27 mouse cellular contexts compared by ENCODE assay signal in genomic region chr16:34939951-34940350, GRCm38 (mm10).
A peak's percentile ranks its signal among the peaks of the same experiment; 100 is the strongest.
DNase-seq lines count a peak whose midpoint lies in the region; ATAC-seq lines count a peak whose summit lies in the region.
"Had no signal": no experiment of that assay in that cellular context is flagged by ENCODE, and none has a peak within 500 bp of the region (broad histone marks: within the 10 kb centered on the region; RNA-seq: fewer than 3 reads in every experiment).

No protein-coding gene starts in this region.

- H3K36me3 ChIP-seq in kidney, embryonic 15.5 days = peaks cover 19% of the 10 kb centered on the region; the same call in 1 of the 2 replicates
- H3K36me3 ChIP-seq in intestine, embryonic 14.5 days (ENCODE audit: control insufficient read depth, insufficient read depth, low read length) = peaks cover 27% of the 10 kb centered on the region; the same call in 1 of the 2 replicates
- no peaks in the 10 kb centered on the region for H3K36me3 ChIP-seq in limb, embryonic 10.5 days
- H3K36me3 ChIP-seq in stomach, embryonic 16.5 days (ENCODE audit: control insufficient read depth, insufficient read depth, low read length) = no peaks in the 10 kb centered on the region
- H3K36me3 ChIP-seq: embryonic facial prominence, embryonic 13.5 days; forebrain, embryonic 12.5 days; hindbrain, embryonic 10.5 days; liver, embryonic 12.5 days; midbrain, embryonic 10.5 days had no signal

- no peak overlapping the region for H3K4me2 ChIP-seq in kidney, embryonic 15.5 days
- H3K4me2 ChIP-seq in intestine, embryonic 14.5 days (ENCODE audit: low read length) = no peak overlapping the region
- H3K4me2 ChIP-seq in stomach, embryonic 16.5 days (ENCODE audit: low read depth, low read length) = no peak overlapping the region
- H3K4me2 ChIP-seq: embryonic facial prominence, embryonic 13.5 days; forebrain, embryonic 12.5 days; heart, embryonic 11.5 days; liver, embryonic 12.5 days had no signal

- no peak for DNase-seq in kidney, adult 9 months
- DNase-seq in intestine, embryonic 14.5 days (ENCODE audit: low spot score) = no peak
- no peak for DNase-seq in limb, embryonic 10.5 days (ENCODE audit: low spot score)
- DNase-seq in adrenal gland, postnatal 10 days = no peak
- no peak for DNase-seq in cerebellum, adult 9-10 months
- DNase-seq: adrenal gland, adult 2 months; B cell, adult 2 months; cerebellum, adult 18-20 months; cerebellum, postnatal 25 days; layer of hippocampus, adult 9-11 months; left cerebral cortex, postnatal 4 days; right cerebral cortex, adult 18-20 months; thymus, postnatal 25 days had no signal

- no peak overlapping the region for H3K9ac ChIP-seq in kidney, embryonic 15.5 days
- H3K9ac ChIP-seq in intestine, embryonic 14.5 days (ENCODE audit: low read length) = no peak overlapping the region
- peak overlapping the region; percentile 27; the same call in 1 of the 2 replicates for H3K9ac ChIP-seq in stomach, embryonic 16.5 days (ENCODE audit: low read length)
- H3K9ac ChIP-seq: embryonic facial prominence, embryonic 13.5 days; forebrain, embryonic 12.5 days; liver, embryonic 12.5 days had no signal

- H3K27me3 ChIP-seq in kidney, embryonic 15.5 days = no peaks in the 10 kb centered on the region
- H3K27me3 ChIP-seq in intestine, embryonic 14.5 days (replicated peaks; ENCODE audit: control insufficient read depth, insufficient read depth, low read length) = no peaks in the 10 kb centered on the region
- H3K27me3 ChIP-seq in limb, embryonic 10.5 days (ENCODE audit: low read depth, poor library complexity, severe bottlenecking) = no peaks in the 10 kb centered on the region
- H3K27me3 ChIP-seq in stomach, embryonic 16.5 days (ENCODE audit: control insufficient read depth, insufficient read depth, low read length) = no peaks in the 10 kb centered on the region
- H3K27me3 ChIP-seq: embryonic facial prominence, embryonic 13.5 days; forebrain, embryonic 12.5 days had no signal

- ATAC-seq in kidney, embryonic 15.5 days (replicated peaks; ENCODE audit: low FRiP score) = no peak
- ATAC-seq in intestine, embryonic 14.5 days (replicated peaks; ENCODE audit: low FRiP score, low TSS enrichment, low read depth) = no peak
- no peak for ATAC-seq in stomach, embryonic 16.5 days (ENCODE audit: insufficient read depth, low FRiP score)
- ATAC-seq: hindbrain, embryonic 16.5 days; liver, embryonic 12.5 days; midbrain, embryonic 16.5 days had no signal

- no peaks in the 10 kb centered on the region for H3K9me3 ChIP-seq in kidney, embryonic 15.5 days (replicated peaks)
- H3K9me3 ChIP-seq in intestine, embryonic 14.5 days (ENCODE audit: control insufficient read depth, low read length) = no peaks in the 10 kb centered on the region
- no peaks in the 10 kb centered on the region for H3K9me3 ChIP-seq in limb, embryonic 10.5 days (replicated peaks)
- no peaks in the 10 kb centered on the region for H3K9me3 ChIP-seq in stomach, embryonic 16.5 days (replicated peaks; ENCODE audit: control insufficient read depth, low read length)
- H3K9me3 ChIP-seq: embryonic facial prominence, embryonic 13.5 days; forebrain, embryonic 12.5 days; hindbrain, embryonic 10.5 days; liver, embryonic 12.5 days; midbrain, embryonic 10.5 days had no signal

- WGBS in kidney, embryonic 15.5 days = 57% methylated on average over 5 of the region's 5 CpGs
- WGBS in intestine, embryonic 14.5 days = 39% methylated on average over 5 of the region's 5 CpGs
- 69% methylated on average over 5 of the region's 5 CpGs for WGBS in limb, embryonic 10.5 days
- 58% methylated on average over 5 of the region's 5 CpGs for WGBS in stomach, embryonic 16.5 days

- no peak overlapping the region for H3K4me3 ChIP-seq in kidney, embryonic 15.5 days (replicated peaks)
- no peak overlapping the region for H3K4me3 ChIP-seq in intestine, embryonic 14.5 days (ENCODE audit: low read depth, low read length)
- H3K4me3 ChIP-seq in limb, embryonic 10.5 days = no peak overlapping the region
- H3K4me3 ChIP-seq in stomach, embryonic 16.5 days (replicated peaks; ENCODE audit: low read length) = no peak overlapping the region
- H3K4me3 ChIP-seq: embryonic facial prominence, embryonic 13.5 days; erythroblast, embryonic 14.5 days; forebrain, embryonic 12.5 days; hindbrain, embryonic 10.5 days; left cerebral cortex, adult 2 months; liver, embryonic 12.5 days; midbrain, embryonic 10.5 days; myocyte had no signal

- H3K27ac ChIP-seq in kidney, embryonic 15.5 days = 0 out of 2 replicates have a peak overlapping the region, but pooled peaks have one; percentile 33
- peak overlapping the region; percentile 12; the same call in 1 of the 2 replicates for H3K27ac ChIP-seq in intestine, embryonic 14.5 days (ENCODE audit: low read depth)
- H3K27ac ChIP-seq in limb, embryonic 10.5 days = peak overlapping the region; percentile 48
- peak overlapping the region; percentile 57 for H3K27ac ChIP-seq in stomach, embryonic 16.5 days (ENCODE audit: low read length)
- H3K27ac ChIP-seq: embryonic facial prominence, embryonic 13.5 days; forebrain, embryonic 12.5 days; hindbrain, embryonic 10.5 days; left cerebral cortex, adult 2 months; liver, embryonic 12.5 days; macrophage; midbrain, embryonic 10.5 days had no signal

- H3K4me1 ChIP-seq in kidney, embryonic 15.5 days = peaks cover 58% of the 10 kb centered on the region
- peaks cover 48% of the 10 kb centered on the region for H3K4me1 ChIP-seq in intestine, embryonic 14.5 days (replicated peaks; ENCODE audit: control insufficient read depth, insufficient read depth, low read length)
- peaks cover 74% of the 10 kb centered on the region for H3K4me1 ChIP-seq in limb, embryonic 10.5 days
- peaks cover 31% of the 10 kb centered on the region for H3K4me1 ChIP-seq in stomach, embryonic 16.5 days (ENCODE audit: control insufficient read depth, insufficient read depth, low read length)
